Mouse (Mus musculus) inflammation-experienced regulatory T-cells (primary cell): ENCODE results near the gene Actl7a. TPM values are rescaled to one million over a fixed set of nuclear protein-coding genes. Genes with fewer than 3 reads are reported as not detected.

ENCODE experiments used
- polyA plus RNA-seq, 2 experiments: library from polyadenylated mRNA; unstranded; fragments of 100-300 nt; shearing (Covaris generic); gene quantifications; one replicate each; pipeline ENCODE4 v1.2.1; 2017

Gene Actl7a
- polyA plus RNA-seq = under 1 TPM in 1 of 2 experiments, not detected in 1; 0.18 TPM

DNA sequence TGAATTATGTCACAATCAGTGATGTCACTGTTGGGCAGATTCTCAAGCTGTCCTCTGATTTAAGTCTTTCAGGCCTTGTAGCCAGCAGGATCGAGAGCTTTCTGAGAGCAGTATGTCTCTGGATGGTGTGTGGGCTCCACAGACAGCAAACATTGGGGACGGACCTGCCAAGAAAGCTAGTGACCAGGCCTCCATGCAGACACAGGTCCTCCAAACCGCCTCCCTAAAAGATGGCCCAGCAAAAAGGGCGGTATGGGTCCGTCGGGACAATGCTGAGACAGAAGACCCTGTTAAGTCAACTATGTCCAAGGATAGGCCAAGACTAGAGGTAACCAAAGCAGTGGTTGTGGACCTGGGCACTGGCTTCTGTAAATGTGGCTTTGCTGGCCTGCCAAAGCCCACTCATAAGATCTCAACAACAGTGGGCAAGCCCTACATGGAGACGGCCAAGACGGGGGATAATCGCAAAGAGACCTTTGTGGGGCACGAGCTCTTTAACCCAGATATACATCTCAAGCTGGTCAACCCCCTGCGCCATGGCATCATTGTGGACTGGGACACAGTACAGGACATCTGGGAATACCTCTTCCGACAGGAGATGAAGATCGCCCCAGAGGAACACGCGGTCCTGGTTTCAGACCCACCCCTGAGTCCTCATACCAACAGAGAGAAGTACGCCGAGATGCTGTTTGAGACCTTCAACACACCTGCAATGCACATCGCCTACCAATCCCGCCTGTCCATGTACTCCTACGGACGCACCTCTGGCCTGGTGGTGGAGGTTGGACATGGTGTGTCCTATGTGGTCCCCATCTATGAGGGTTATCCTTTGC lies at the start of gene Actl7a:
Gene Actl7a, plus strand, starts transcription at position 51 of the 833 bp plus-strand sequence.

DNA sequence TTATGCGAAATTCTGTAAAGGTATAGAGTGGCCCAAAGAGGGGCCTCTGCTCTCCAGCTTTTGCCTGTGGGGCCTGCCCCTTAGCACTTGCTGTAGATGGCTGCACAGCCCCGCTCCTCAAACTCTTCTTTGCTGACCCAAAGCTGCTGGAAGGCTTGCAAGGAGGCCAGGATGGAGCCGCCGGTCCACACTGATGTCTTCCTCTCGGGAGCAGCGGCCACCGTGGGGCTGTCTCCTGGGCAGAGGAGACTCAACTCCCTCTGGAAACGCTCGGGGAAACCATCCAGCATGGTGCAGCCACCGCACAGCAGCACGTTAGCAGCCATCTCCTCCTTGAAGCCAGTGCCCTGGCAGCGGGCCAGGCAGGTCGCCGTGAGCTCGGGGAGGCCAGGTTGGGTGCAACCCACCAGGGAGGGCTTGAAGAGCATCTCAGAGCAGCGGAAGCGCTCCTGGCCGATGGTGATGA lies 3.2 kb upstream of the Actl7a start, which contains the start of gene Gm26657:
Gene Gm26657, plus strand, starts transcription at position 51 of the 466 bp plus-strand sequence.

DNA sequence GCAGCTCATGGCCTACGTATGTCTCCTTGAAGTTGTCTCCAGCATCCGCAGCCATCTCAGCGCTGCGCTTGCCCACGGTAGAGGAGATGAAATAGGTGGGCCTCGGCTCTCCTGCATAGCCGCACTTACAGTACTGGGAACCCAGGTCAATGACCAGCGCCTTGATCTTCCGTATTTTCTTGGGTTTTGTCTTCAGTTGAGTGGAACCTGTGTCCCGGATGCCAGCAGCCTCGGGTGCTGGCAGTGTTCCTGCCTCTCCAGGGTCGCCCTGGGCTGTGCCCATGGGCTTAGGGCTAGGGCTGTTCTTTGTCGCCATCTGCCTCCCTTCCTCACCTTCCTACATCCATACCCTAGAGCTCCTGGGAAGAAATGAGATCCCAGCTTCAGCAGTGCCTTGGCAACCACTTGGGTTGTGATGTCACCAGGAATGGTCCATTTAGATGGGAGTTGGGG lies 2.1 kb upstream of the Actl7a start, which contains the start of gene Actl7b:
Gene Actl7b, minus strand, starts transcription at position 403 of the 453 bp plus-strand sequence.

Other genes with a start within 250 kb of the Actl7a start
- not detected for gene Gm26657, start 3.3 kb upstream of the Actl7a start, polyA plus RNA-seq
- gene Actl7b, start 2.0 kb upstream of the Actl7a start, polyA plus RNA-seq = under 1 TPM; 0.14 to 0.91 TPM
- gene Elp1, start 58.9 kb downstream of the Actl7a start, polyA plus RNA-seq = 10 to 100 TPM; 28.5 to 30.9 TPM
- 10 to 100 TPM; 17.3 to 19.3 TPM for gene Fam206a, start 58.9 kb downstream of the Actl7a start, polyA plus RNA-seq
- gene Ctnnal1, start 121.8 kb downstream of the Actl7a start, polyA plus RNA-seq = 1 to 10 TPM; 1.7 to 3.4 TPM
- gene Tmem245, start 204.0 kb downstream of the Actl7a start, polyA plus RNA-seq = 10 to 100 TPM; 10.8 to 12.5 TPM
- gene Frrs1l, start 247.0 kb downstream of the Actl7a start, polyA plus RNA-seq = under 1 TPM; 0.02 to 0.18 TPM